Mouse (Mus musculus) thymus, postnatal 10 days (tissue): Measurements from ENCODE around the gene Pdzd4.

Experiments
- DNase-seq, 2 experiments: peaks; one replicate each; pipeline ENCODE4 v3.0.0; 2021; ENCODE audit warnings: low spot score in 2 of 2

Pdzd4 gene

DNA sequence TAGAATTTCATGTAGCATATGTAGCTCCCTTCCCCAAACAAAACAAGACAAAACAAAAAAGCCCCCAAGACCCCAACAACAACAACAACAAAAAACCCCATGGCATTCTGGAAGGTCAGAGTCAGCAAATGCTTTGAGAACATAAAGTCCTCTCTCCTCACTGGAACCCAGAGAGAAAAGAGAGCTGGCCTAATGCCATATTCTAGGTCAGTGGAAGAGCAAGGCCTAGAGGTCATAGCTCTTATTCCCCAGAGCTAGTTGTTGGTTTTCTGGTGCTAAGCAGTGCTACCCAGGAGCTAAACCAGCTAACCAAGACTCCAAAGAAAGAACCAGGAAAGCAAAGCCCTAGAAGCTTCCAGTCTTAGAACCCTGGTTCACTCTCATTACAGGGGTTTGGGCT lies 39.1 kb downstream of the Pdzd4 start:
- DNase-seq = no peak

DNA sequence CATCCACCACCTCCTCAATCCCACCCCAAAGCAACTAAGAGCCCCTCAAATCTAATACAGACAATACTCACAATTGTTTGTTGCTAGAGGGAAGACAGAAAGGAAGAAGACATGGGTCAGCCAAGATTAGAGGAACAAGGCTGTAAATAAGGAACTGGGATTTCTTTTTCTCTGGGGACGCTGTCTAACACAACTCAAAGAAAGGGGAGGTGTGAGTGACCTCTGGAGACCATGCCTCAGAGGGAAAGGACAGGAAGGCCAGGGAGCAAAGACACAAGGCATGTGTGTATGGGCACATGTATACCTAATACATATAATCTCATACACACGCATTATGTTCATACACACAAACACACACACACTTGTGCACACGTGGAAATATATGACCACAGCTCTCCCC lies 42.5 kb downstream of the Pdzd4 start:
- no peak for DNase-seq

- DNase-seq = no peak
These were observed 49.8 kb downstream of the Pdzd4 start for GRCm38 (mm10) chrX:73774802-73775483.

DNA sequence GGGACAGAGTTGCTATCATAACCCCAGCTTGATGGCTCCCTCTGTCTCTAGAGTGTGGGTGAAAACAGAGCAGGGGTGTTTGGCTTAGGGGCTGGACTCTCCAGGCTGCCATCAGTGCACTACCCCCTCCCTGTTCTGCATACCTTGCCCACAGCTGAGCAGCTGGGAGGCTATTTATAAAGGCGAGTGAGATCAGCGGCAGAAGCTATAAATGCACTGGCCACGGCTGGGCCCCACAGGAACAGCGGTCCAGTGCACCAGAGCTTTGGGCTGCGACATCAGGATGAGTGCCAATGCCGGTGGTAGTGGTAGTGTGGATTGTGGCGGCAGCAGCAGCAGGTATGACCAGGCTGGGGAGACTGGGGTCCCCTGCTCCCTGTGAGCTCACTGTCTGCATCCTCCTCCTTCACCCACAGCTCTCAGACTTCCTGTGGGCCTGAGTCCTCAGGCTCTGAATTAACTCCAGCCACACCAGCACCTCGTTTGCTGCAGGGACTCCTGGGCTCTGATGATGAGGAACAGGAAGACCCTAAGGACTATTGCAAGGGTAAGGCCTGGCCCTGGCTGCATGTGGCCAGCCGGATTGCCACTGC lies 50.5 kb downstream of the Pdzd4 start, which contains the start of gene Srpk3:
TSS of gene Srpk3 (plus strand) at position 238 of the 593 bp plus-strand sequence.
- DNase-seq = no peak

GRCm38 (mm10) chrX:73767267-73767666 lies 57.5 kb downstream of the Pdzd4 start:
- peak; percentile 25 to 36 for DNase-seq

GRCm38 (mm10) chrX:73765311-73765710 lies 59.5 kb downstream of the Pdzd4 start:
- no peak for DNase-seq

GRCm38 (mm10) chrX:73758611-73759290 lies 66.0 kb downstream of the Pdzd4 start:
- DNase-seq = no peak

DNA sequence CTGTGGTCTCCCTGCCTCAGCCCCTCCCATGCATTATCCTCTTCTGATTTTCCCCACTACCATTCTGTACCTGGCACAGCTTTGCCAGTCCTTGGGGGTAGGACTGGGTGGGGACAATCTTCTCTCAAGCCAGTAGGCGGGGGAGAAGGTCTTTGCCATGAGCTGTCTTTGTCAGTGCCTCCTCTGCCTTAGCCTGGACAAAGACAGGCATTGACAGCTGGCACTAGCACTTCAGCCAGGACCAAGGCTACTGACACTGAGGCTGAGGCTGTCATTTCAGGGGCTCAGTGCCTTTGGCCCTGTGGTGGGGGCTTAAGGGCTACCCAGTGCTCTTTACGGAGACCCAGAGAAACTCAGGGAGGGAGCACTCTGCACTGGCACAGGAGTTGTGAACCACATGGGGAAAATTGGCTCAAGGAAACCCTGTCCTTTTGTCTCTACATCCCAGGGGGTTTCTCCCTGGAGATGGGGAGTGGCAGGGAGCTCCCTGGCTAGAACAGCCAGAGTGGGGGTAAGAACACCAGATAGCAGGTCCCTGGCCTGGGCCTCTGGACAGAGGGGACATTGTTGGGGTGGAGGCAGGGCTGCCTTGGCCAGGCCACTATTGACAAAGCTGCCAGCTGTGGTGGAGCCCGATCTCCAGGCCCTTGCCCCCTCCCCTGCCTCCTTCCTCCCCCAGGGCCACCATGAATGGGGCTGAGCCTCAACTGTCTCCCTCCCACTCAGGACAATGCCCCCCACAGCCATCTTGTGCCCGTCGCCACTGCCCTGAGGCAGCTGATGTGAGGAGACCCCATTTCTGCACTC lies 68.2 kb downstream of the Pdzd4 start, which contains the start of gene Plxnb3:
TSS of gene Plxnb3 (plus strand) at position 757 of the 807 bp plus-strand sequence.
- DNase-seq = no peak

GRCm38 (mm10) chrX:73748977-73749376 lies 75.8 kb downstream of the Pdzd4 start:
- DNase-seq = no peak

DNA sequence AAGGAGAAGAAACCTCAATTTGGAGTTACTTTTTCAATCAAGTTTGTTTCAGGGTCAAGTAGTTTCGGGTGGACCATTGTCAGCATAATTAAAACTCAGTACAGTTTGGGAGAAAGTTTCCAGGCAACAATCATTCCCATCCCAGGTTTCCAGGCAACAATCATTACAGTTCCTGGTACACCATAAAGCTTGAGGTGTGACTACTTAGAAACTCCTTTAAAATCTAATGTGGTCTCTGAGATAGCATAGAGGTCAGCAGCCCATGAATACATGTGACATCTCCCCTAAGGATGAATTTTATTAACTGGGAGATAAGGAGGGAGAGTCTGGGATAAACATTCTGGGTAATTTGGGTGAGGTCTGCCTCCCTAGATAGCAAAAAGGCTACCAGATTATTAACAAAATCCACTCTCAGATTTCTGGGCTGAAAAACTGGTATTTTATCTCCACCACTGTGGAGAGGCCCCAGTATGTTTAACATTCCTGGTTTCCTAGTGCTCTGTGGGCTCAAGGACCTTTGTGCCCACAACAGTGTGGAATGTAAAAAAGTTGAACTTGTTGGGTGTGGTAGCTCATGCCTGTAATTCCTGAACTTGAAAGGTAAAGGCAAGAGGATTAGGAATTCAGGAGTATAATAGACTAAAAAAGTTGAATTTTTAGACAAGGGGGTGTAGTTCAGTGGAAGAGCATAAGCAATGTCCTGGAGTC lies 79.8 kb downstream of the Pdzd4 start:
- DNase-seq = no peak
